8 mouse cellular contexts compared by ENCODE assay signal in genomic region chr12:69682065-69682787, GRCm38 (mm10). TPM values are rescaled to one million over a fixed set of nuclear protein-coding genes. Genes with fewer than 3 reads are reported as not detected.
DNase-seq lines count a peak whose midpoint lies in the region; ATAC-seq and TF ChIP-seq lines count a peak whose summit lies in the region.

No protein-coding gene starts in this region.

- peak overlapping the region; percentile 99 for H3K9ac ChIP-seq in MEL (ENCODE audit: control insufficient read depth, low read depth, low read length, poor library complexity, severe bottlenecking)
- H3K9ac ChIP-seq in forebrain, embryonic 15.5 days (replicated peaks): peak overlapping the region; percentile 94
- H3K9ac ChIP-seq in lung, embryonic 15.5 days: peak overlapping the region; percentile 91

- H3K4me2 ChIP-seq in forebrain, embryonic 15.5 days (replicated peaks): peak overlapping the region; percentile 73
- peak overlapping the region; percentile 83 for H3K4me2 ChIP-seq in lung, embryonic 15.5 days

- no peaks in the 10 kb centered on the region for H3K9me3 ChIP-seq in MEL (replicated peaks; ENCODE audit: insufficient read depth, low read length)
- H3K9me3 ChIP-seq in forebrain, embryonic 15.5 days: no peaks in the 10 kb centered on the region
- H3K9me3 ChIP-seq in lung, embryonic 15.5 days: no peaks in the 10 kb centered on the region

- no peaks in the 10 kb centered on the region for H3K27me3 ChIP-seq in MEL (ENCODE audit: control insufficient read depth in 1 of 2, insufficient read depth in 2 of 2, low read length in 2 of 2)
- no peaks in the 10 kb centered on the region for H3K27me3 ChIP-seq in forebrain, embryonic 15.5 days
- no peaks in the 10 kb centered on the region for H3K27me3 ChIP-seq in lung, embryonic 15.5 days

- under 1% methylated on average over 47 of the region's 54 CpGs for WGBS in forebrain, embryonic 15.5 days
- WGBS in lung, embryonic 15.5 days: under 1% methylated on average over 47 of the region's 54 CpGs

- 0 out of 6 replicates have a peak, but pooled peaks of 1 of the 3 experiments have one; percentile 0 for TF ChIP-seq CTCF in MEL (IDR thresholded peaks at IDR 0.05 in 2 of 3, conservative IDR thresholded peaks at IDR 0.05 in 1 of 3; ENCODE audit: control insufficient read depth in 1 of 3, insufficient read depth in 1 of 3, low read depth in 2 of 3, low read length in 3 of 3, poor library complexity in 1 of 3, severe bottlenecking in 1 of 3)
- TF ChIP-seq CTCF in layer of hippocampus, adult 2 months (conservative IDR thresholded peaks at IDR 0.05): peak; percentile 29; the same call in 1 of the 2 replicates

- H3K4me1 ChIP-seq in MEL (ENCODE audit: control insufficient read depth in 1 of 2, insufficient read depth in 2 of 2, low read length in 2 of 2): peaks cover 9 to 13% of the 10 kb centered on the region in 2 experiments; a peak in 2 of 4 replicates
- peaks cover 25% of the 10 kb centered on the region for H3K4me1 ChIP-seq in forebrain, embryonic 15.5 days
- H3K4me1 ChIP-seq in lung, embryonic 15.5 days: peaks cover 25% of the 10 kb centered on the region

- H3K4me3 ChIP-seq in MEL (ENCODE audit: control insufficient read depth in 1 of 2, insufficient read depth in 1 of 2, low read depth in 2 of 2, low read length in 2 of 2): peak overlapping the region; percentile 72 to 91
- H3K4me3 ChIP-seq in forebrain, embryonic 15.5 days: peak overlapping the region; percentile 100
- peak overlapping the region; percentile 62 for H3K4me3 ChIP-seq in layer of hippocampus, adult 2 months
- peak overlapping the region; percentile 95 for H3K4me3 ChIP-seq in lung, embryonic 15.5 days

- DNase-seq in MEL (ENCODE audit: low read depth, low spot score): peak; percentile 84
- peak; percentile 89 for DNase-seq in cerebellum, adult 11-12 months
- peak; percentile 76 for DNase-seq in heart, postnatal 25 days (ENCODE audit: low spot score)
- peak; percentile 68 to 75 for DNase-seq in layer of hippocampus, adult 2 months (ENCODE audit: low spot score in 2 of 2)
- DNase-seq in ovary, adult 18-20 months (ENCODE audit: low spot score): peak; percentile 79
- DNase-seq in thymus, postnatal 0 days (ENCODE audit: low spot score): peak; percentile 80

- peak; percentile 93 for ATAC-seq in forebrain, embryonic 15.5 days (replicated peaks)
- peak; percentile 85 for ATAC-seq in lung, embryonic 15.5 days (ENCODE audit: borderline replicate concordance, extremely low read depth, low FRiP score, low TSS enrichment)

- TF ChIP-seq EP300 in MEL (IDR thresholded peaks at IDR 0.05; ENCODE audit: low read depth in 1 of 2, low read length in 2 of 2): no peak

- intact Hi-C loops in heart, postnatal 25 days (cut with DNase I): loop anchor here (5.0 kb wide), 2 partner anchors 35 to 320 kb away; no protein-coding TSS in a partner anchor

- H3K27ac ChIP-seq in MEL (ENCODE audit: control insufficient read depth, low read depth, low read length): peak overlapping the region; percentile 77
- peak overlapping the region; percentile 95 for H3K27ac ChIP-seq in forebrain, embryonic 15.5 days (replicated peaks)
- H3K27ac ChIP-seq in layer of hippocampus, adult 2 months: peak overlapping the region; percentile 94
- H3K27ac ChIP-seq in lung, embryonic 15.5 days: peak overlapping the region; percentile 98

- TF ChIP-seq POLR2A in MEL (IDR thresholded peaks at IDR 0.05; ENCODE audit: control insufficient read depth in 1 of 2, insufficient read depth in 1 of 2, low read depth in 1 of 2, low read length in 2 of 2, poor library complexity in 1 of 2): peak; percentile 19 to 56; a peak in 1 of 4 replicates

- peaks cover 39% of the 10 kb centered on the region for H3K79me2 ChIP-seq in MEL (ENCODE audit: control insufficient read depth, insufficient read depth, low read length, poor library complexity)

- no peak for TF ChIP-seq RAD21 in MEL (IDR thresholded peaks at IDR 0.05; ENCODE audit: low read depth, low read length)

- H3K36me3 ChIP-seq in MEL (ENCODE audit: control insufficient read depth in 1 of 2, insufficient read depth in 2 of 2, low read length in 2 of 2): peaks cover 0 to 12% of the 10 kb centered on the region in 2 experiments; a peak in 2 of 4 replicates
- no peaks in the 10 kb centered on the region for H3K36me3 ChIP-seq in forebrain, embryonic 15.5 days
- no peaks in the 10 kb centered on the region for H3K36me3 ChIP-seq in lung, embryonic 15.5 days

TF ChIP-seq in MEL, 35 proteins besides CTCF, POLR2A, EP300 and RAD21:
- TF ChIP-seq ZNF384 (IDR thresholded peaks at IDR 0.05; ENCODE audit: low read depth, low read length): no peak
- peak; percentile 45; the same call in 1 of the 2 replicates for TF ChIP-seq BHLHE40 (IDR thresholded peaks at IDR 0.05; ENCODE audit: borderline replicate concordance, low read depth, low read length)
- TF ChIP-seq HCFC1 (IDR thresholded peaks at IDR 0.05; ENCODE audit: low read depth, low read length): no peak
- TF ChIP-seq MYC (IDR thresholded peaks at IDR 0.05; ENCODE audit: low read depth, low read length): no peak; the same call in 1 of the 2 replicates
- TF ChIP-seq TBP (IDR thresholded peaks at IDR 0.05; ENCODE audit: low read depth, low read length): peak; percentile 1; the same call in 1 of the 2 replicates
- TF ChIP-seq CHD2 (IDR thresholded peaks at IDR 0.05; ENCODE audit: low read length): no peak
- TF ChIP-seq SIN3A (IDR thresholded peaks at IDR 0.05; ENCODE audit: low read length): peak; percentile 31; the same call in 1 of the 2 replicates
- no peak for TF ChIP-seq POLR2AphosphoS2 (IDR thresholded peaks at IDR 0.05; ENCODE audit: low read length)
- TF ChIP-seq UBTF (IDR thresholded peaks at IDR 0.05; ENCODE audit: borderline replicate concordance, insufficient read depth, low read depth, low read length): 0 out of 2 replicates have a peak, but pooled peaks have one; percentile 75
- TF ChIP-seq ETS1 (IDR thresholded peaks at IDR 0.05; ENCODE audit: low read depth, low read length): no peak
- no peak; the same call in 1 of the 2 replicates for TF ChIP-seq CHD1 (IDR thresholded peaks at IDR 0.05; ENCODE audit: low read depth, low read length)
- TF ChIP-seq USF2 (IDR thresholded peaks at IDR 0.05; ENCODE audit: borderline replicate concordance in 1 of 2, insufficient read depth in 1 of 2, low read depth in 1 of 2, low read length in 2 of 2): no peak
- no peak for TF ChIP-seq GATA1 (IDR thresholded peaks at IDR 0.05; ENCODE audit: low read depth, low read length)
- no peak for TF ChIP-seq MAFK (IDR thresholded peaks at IDR 0.05; ENCODE audit: borderline replicate concordance, low read depth, low read length)
- no peak for TF ChIP-seq MAX (IDR thresholded peaks at IDR 0.05; ENCODE audit: low read length)
- no peak for TF ChIP-seq ZMIZ1 (IDR thresholded peaks at IDR 0.05; ENCODE audit: low read depth, low read length)
- no peak for TF ChIP-seq MEF2A (IDR thresholded peaks at IDR 0.05; ENCODE audit: extremely low read depth, insufficient replicate concordance, low read depth, low read length, poor library complexity, severe bottlenecking)
- TF ChIP-seq TAL1 (IDR thresholded peaks at IDR 0.05; ENCODE audit: low read length): no peak
- TF ChIP-seq MXI1 (IDR thresholded peaks at IDR 0.05; ENCODE audit: low read depth, low read length): peak; percentile 18
- TF ChIP-seq MAZ (IDR thresholded peaks at IDR 0.05; ENCODE audit: low read depth, low read length): no peak
- peak; percentile 77 for TF ChIP-seq NRF1 (IDR thresholded peaks at IDR 0.05; ENCODE audit: insufficient read depth, low read depth, low read length, poor library complexity, severe bottlenecking)
- TF ChIP-seq TCF12 (IDR thresholded peaks at IDR 0.05; ENCODE audit: low read depth, low read length): 0 out of 2 replicates have a peak, but pooled peaks have one; percentile 28
- TF ChIP-seq RCOR1 (IDR thresholded peaks at IDR 0.05; ENCODE audit: low read depth, low read length): no peak
- TF ChIP-seq NELFE (IDR thresholded peaks at IDR 0.05; ENCODE audit: low read depth, low read length): peak; percentile 55; the same call in 1 of the 2 replicates
- TF ChIP-seq USF1 (IDR thresholded peaks at IDR 0.05; ENCODE audit: low read depth, low read length): no peak
TF ChIP-seq in MEL: peak in this region for 8.

RNA-seq across cellular contexts. Expression of gene Sos2, which starts 0.6 kb away (rescaled TPM):
- 9.8 and 10.8 TPM in 2 replicates for total RNA-seq in MEL (2012; rRNA removed)
- 10 to 100 TPM in 1 of 2 experiments, not detected in 1; 17.8 TPM for polyA plus RNA-seq in MEL (2012; ENCODE audit: insufficient read depth in 1 of 2, insufficient read length in 2 of 2, low read depth in 1 of 2, low replicate concordance in 2 of 2, missing spikeins in 1 of 2)
- polyA plus RNA-seq in forebrain, embryonic 15.5 days (2015; fragmentation: Nextera tagmentation; extraction: Ambion mirVana): 10.3 and 11.2 TPM in 2 replicates
- total RNA-seq in heart, postnatal 25 days (2021): 10 to 100 TPM; 34.9 to 40.3 TPM
- total RNA-seq in layer of hippocampus, adult 2 months (2021): 10 to 100 TPM; 31.5 to 37.3 TPM
- polyA plus RNA-seq in lung, embryonic 15.5 days (2015; fragmentation: Nextera tagmentation; extraction: Ambion mirVana): 7.5 and 8.9 TPM in 2 replicates
- 5.9 and 6.9 TPM in 2 replicates for polyA plus RNA-seq in thymus, postnatal 0 days (2015; fragmentation: Nextera tagmentation; extraction: Ambion mirVana)

RNA-seq across cellular contexts. Expression of gene L2hgdh, which starts 42.4 kb away (rescaled TPM):
- total RNA-seq in MEL (2012; rRNA removed): 23.9 and 31.6 TPM in 2 replicates
- polyA plus RNA-seq in MEL (2012; ENCODE audit: insufficient read depth in 1 of 2, insufficient read length in 2 of 2, low read depth in 1 of 2, low replicate concordance in 2 of 2, missing spikeins in 1 of 2): 10 to 100 TPM in 1 of 2 experiments, not detected in 1; 18.3 TPM
- 12.5 and 14.4 TPM in 2 replicates for polyA plus RNA-seq in forebrain, embryonic 15.5 days (2015; fragmentation: Nextera tagmentation; extraction: Ambion mirVana)
- 10 to 100 TPM; 41.7 to 47.7 TPM for total RNA-seq in heart, postnatal 25 days (2021)
- 10 to 100 TPM; 14.9 to 17.9 TPM for total RNA-seq in layer of hippocampus, adult 2 months (2021)
- 14.6 and 14.9 TPM in 2 replicates for polyA plus RNA-seq in lung, embryonic 15.5 days (2015; fragmentation: Nextera tagmentation; extraction: Ambion mirVana)
- 7.1 and 9.0 TPM in 2 replicates for polyA plus RNA-seq in thymus, postnatal 0 days (2015; fragmentation: Nextera tagmentation; extraction: Ambion mirVana)

RNA-seq across cellular contexts. Expression of gene Atp5s, which starts 42.5 kb away (rescaled TPM):
- total RNA-seq in MEL (2012; rRNA removed): 9.4 and 13.7 TPM in 2 replicates
- polyA plus RNA-seq in MEL (2012; ENCODE audit: insufficient read depth in 1 of 2, insufficient read length in 2 of 2, low read depth in 1 of 2, low replicate concordance in 2 of 2, missing spikeins in 1 of 2): 10 to 100 TPM in 1 of 2 experiments, not detected in 1; 12.7 TPM
- polyA plus RNA-seq in forebrain, embryonic 15.5 days (2015; fragmentation: Nextera tagmentation; extraction: Ambion mirVana): 24.3 and 25.9 TPM in 2 replicates
- total RNA-seq in heart, postnatal 25 days (2021): 10 to 100 TPM; 27.6 to 28.3 TPM
- total RNA-seq in layer of hippocampus, adult 2 months (2021): 10 to 100 TPM; 30.0 to 33.3 TPM
- polyA plus RNA-seq in lung, embryonic 15.5 days (2015; fragmentation: Nextera tagmentation; extraction: Ambion mirVana): 28.3 and 30.0 TPM in 2 replicates
- 19.1 and 19.8 TPM in 2 replicates for polyA plus RNA-seq in thymus, postnatal 0 days (2015; fragmentation: Nextera tagmentation; extraction: Ambion mirVana)

Comparison
In these comparisons a context has a peak if more than half of its experiments do, and no peak if none do; other contexts are left out.
1. Peak in every context shown above with its lines: DNase-seq, ATAC-seq, H3K4me3 ChIP-seq and H3K27ac ChIP-seq.